Mouse (Mus musculus) lung, postnatal 0 days (tissue): Measurements from ENCODE around the gene Abcb1a.

Source experiments
- CTCF ChIP-seq: IDR thresholded peaks from 2 replicates; pipeline ENCODE4 v1.5.1; 2016; ENCODE audit warnings: antibody characterized with exemption, mild to moderate bottlenecking
- EP300 ChIP-seq: IDR thresholded peaks from 2 replicates; pipeline ENCODE4 v1.6.1; 2016; ENCODE audit warnings: antibody characterized with exemption, mild to moderate bottlenecking, control low read depth

GRCm38 (mm10) chr5:8687550-8687949, 27.7 kb downstream of the Abcb1a start:
- TF ChIP-seq CTCF (no peak), EP300 (no peak)
